Mouse (Mus musculus) MEL (cell line): ENCODE data around the gene Fat3. TPM values are rescaled to one million over a fixed set of nuclear protein-coding genes. Genes with fewer than 3 reads are reported as not detected.

Experiments
- DNase-seq: peaks from one replicate; pipeline ENCODE4 v3.0.0; 2011; ENCODE audit warnings: low read depth, low spot score
- H3K27ac ChIP-seq: 2 replicates; pipeline ENCODE4 v1.5.1; 2012; ENCODE audit warnings: low read depth, mild to moderate bottlenecking, control low read depth, low read length, moderate library complexity; ENCODE audit not compliant: control insufficient read depth
- H3K27me3 ChIP-seq, 2 experiments: fragments of 150-350 bp in 1 of 2; sonication (generic) in 1 of 2; 2 replicates each; pipeline ENCODE4 v1.6.1; 2012; ENCODE audit warnings: low read length in 2 of 2, mild to moderate bottlenecking in 2 of 2, improper control_type of control experiment in 1 of 2, moderate library complexity in 1 of 2; ENCODE audit not compliant: insufficient read depth in 2 of 2, control insufficient read depth in 1 of 2
- H3K36me3 ChIP-seq, 2 experiments: 2 replicates each; pipeline ENCODE4 v1.6.1; 2012 to 2014; ENCODE audit warnings: low read length in 2 of 2, improper control_type of control experiment in 1 of 2, inconsistent platforms in 1 of 2, mild to moderate bottlenecking in 1 of 2; ENCODE audit not compliant: insufficient read depth in 2 of 2, control insufficient read depth in 1 of 2
- H3K4me1 ChIP-seq, 2 experiments: fragments of 150-350 bp in 1 of 2; sonication (generic) in 1 of 2; 2 replicates each; pipeline ENCODE4 v1.6.1; 2012; ENCODE audit warnings: low read length in 2 of 2, improper control_type of control experiment in 1 of 2, mild to moderate bottlenecking in 1 of 2; ENCODE audit not compliant: insufficient read depth in 2 of 2, control insufficient read depth in 1 of 2
- H3K4me3 ChIP-seq, 2 experiments: fragments of 150-350 bp in 1 of 2; sonication (generic) in 1 of 2; 2 replicates each; pipeline ENCODE4 v1.5.1; 2012; ENCODE audit warnings: low read depth in 2 of 2, low read length in 2 of 2, mild to moderate bottlenecking in 2 of 2, moderate library complexity in 2 of 2, control low read depth in 1 of 2, improper control_type of control experiment in 1 of 2; ENCODE audit not compliant: control insufficient read depth in 1 of 2, insufficient read depth in 1 of 2
- H3K79me2 ChIP-seq: 2 replicates; pipeline ENCODE4 v1.6.1; 2012; ENCODE audit warnings: mild to moderate bottlenecking, low read length, moderate library complexity; ENCODE audit not compliant: control insufficient read depth, poor library complexity, insufficient read depth
- H3K9ac ChIP-seq: 2 replicates; pipeline ENCODE4 v1.6.1; 2012; ENCODE audit warnings: low read depth, mild to moderate bottlenecking, control low read depth, low read length, moderate library complexity; ENCODE audit not compliant: control insufficient read depth, poor library complexity, severe bottlenecking
- H3K9me3 ChIP-seq: fragments of 150-350 bp; sonication (generic); replicated peaks from 2 replicates; pipeline ENCODE4 v1.6.1; 2012; ENCODE audit warnings: mild to moderate bottlenecking, low read length, improper control_type of control experiment, moderate library complexity; ENCODE audit not compliant: insufficient read depth
- CHD1 ChIP-seq: IDR thresholded peaks from 2 replicates; pipeline ENCODE4 v1.6.1; 2012; ENCODE audit warnings: low read depth, mild to moderate bottlenecking, inconsistent platforms, low read length, improper control_type of control experiment
- EP300 ChIP-seq, 2 experiments: IDR thresholded peaks; 2 replicates each; pipeline ENCODE4 v1.6.1; 2011; ENCODE audit warnings: improper control_type of control experiment in 2 of 2, low read length in 2 of 2, low read depth in 1 of 2, mild to moderate bottlenecking in 1 of 2
- GABPA ChIP-seq: IDR thresholded peaks from 2 replicates; pipeline ENCODE4 v1.6.1; 2012; ENCODE audit warnings: low read depth, mild to moderate bottlenecking, inconsistent platforms, low read length, improper control_type of control experiment, moderate library complexity
- HCFC1 ChIP-seq: IDR thresholded peaks from 2 replicates; pipeline ENCODE4 v1.6.1; 2012; ENCODE audit warnings: low read depth, mild to moderate bottlenecking, inconsistent platforms, low read length, improper control_type of control experiment, moderate library complexity
- JUND ChIP-seq: IDR thresholded peaks from 2 replicates; pipeline ENCODE4 v1.6.1; 2011; ENCODE audit warnings: low read depth, mild to moderate bottlenecking, improper control_type of control experiment, low read length
- KAT2A ChIP-seq: conservative IDR thresholded peaks from 2 replicates; pipeline ENCODE4 v1.6.1; 2012; ENCODE audit warnings: low read depth, low read length, improper control_type of control experiment, inconsistent platforms
- MAZ ChIP-seq: IDR thresholded peaks from 2 replicates; pipeline ENCODE4 v1.6.1; 2012; ENCODE audit warnings: low read depth, mild to moderate bottlenecking, inconsistent platforms, low read length, improper control_type of control experiment
- MEF2A ChIP-seq: IDR thresholded peaks from 2 replicates; pipeline ENCODE4 v1.6.1; 2014; ENCODE audit warnings: low read depth, mild to moderate bottlenecking, inconsistent platforms, low read length, improper control_type of control experiment; ENCODE audit not compliant: poor library complexity, insufficient replicate concordance, severe bottlenecking; ENCODE audit errors: extremely low read depth
- MYB ChIP-seq: IDR thresholded peaks from 2 replicates; pipeline ENCODE4 v1.6.1; 2011; ENCODE audit warnings: mild to moderate bottlenecking, low read depth, low read length, improper control_type of control experiment
- MYC ChIP-seq: IDR thresholded peaks from 2 replicates; pipeline ENCODE4 v1.6.1; 2011; ENCODE audit warnings: low read depth, mild to moderate bottlenecking, low read length, improper control_type of control experiment, moderate library complexity
- NRF1 ChIP-seq: IDR thresholded peaks from 2 replicates; pipeline ENCODE4 v1.6.1; 2014; ENCODE audit warnings: low read depth, mild to moderate bottlenecking, inconsistent platforms, low read length, improper control_type of control experiment, moderate library complexity; ENCODE audit not compliant: poor library complexity, insufficient read depth, severe bottlenecking
- POLR2A ChIP-seq, 2 experiments: IDR thresholded peaks; 2 replicates each; pipeline ENCODE4 v1.6.1; 2011 to 2012; ENCODE audit warnings: low read length in 2 of 2, mild to moderate bottlenecking in 2 of 2, control low read depth in 1 of 2, improper control_type of control experiment in 1 of 2, low read depth in 1 of 2, moderate library complexity in 1 of 2; ENCODE audit not compliant: control insufficient read depth in 1 of 2, insufficient read depth in 1 of 2, poor library complexity in 1 of 2
- TCF12 ChIP-seq: IDR thresholded peaks from 2 replicates; pipeline ENCODE4 v1.6.1; 2014; ENCODE audit warnings: low read depth, mild to moderate bottlenecking, inconsistent platforms, low read length, improper control_type of control experiment, moderate library complexity
- USF1 ChIP-seq: IDR thresholded peaks from 2 replicates; pipeline ENCODE4 v1.6.1; 2014; ENCODE audit warnings: low read depth, mild to moderate bottlenecking, inconsistent platforms, low read length, improper control_type of control experiment, moderate library complexity
- ZC3H11A ChIP-seq: IDR thresholded peaks from 2 replicates; pipeline ENCODE4 v1.6.1; 2012; ENCODE audit warnings: low read depth, mild to moderate bottlenecking, inconsistent platforms, low read length, improper control_type of control experiment
- ZKSCAN1 ChIP-seq: IDR thresholded peaks from 2 replicates; pipeline ENCODE4 v1.6.1; 2012; ENCODE audit warnings: low read depth, mild to moderate bottlenecking, inconsistent platforms, low read length, improper control_type of control experiment, moderate library complexity
- ZMIZ1 ChIP-seq: IDR thresholded peaks from 2 replicates; pipeline ENCODE4 v1.6.1; 2012; ENCODE audit warnings: low read depth, mild to moderate bottlenecking, inconsistent platforms, low read length, improper control_type of control experiment, moderate library complexity
- ZNF384 ChIP-seq: IDR thresholded peaks from 2 replicates; pipeline ENCODE4 v1.6.1; 2012; ENCODE audit warnings: low read depth, mild to moderate bottlenecking, inconsistent platforms, low read length, improper control_type of control experiment
- polyA plus RNA-seq, 2 experiments: library from polyadenylated mRNA; stranded (reverse) in 1 of 2; unstranded in 1 of 2; fragments of >175 nt in 1 of 2; fragments of >200 nt in 1 of 2; gene quantifications; 2 replicates each; pipeline versions ENCODE4 v1.2.1 to v1.2.4; 2012; ENCODE audit warnings: low replicate concordance in 2 of 2, low read depth in 1 of 2; ENCODE audit not compliant: insufficient read length in 2 of 2, insufficient read depth in 1 of 2, missing spikeins in 1 of 2
- total RNA-seq: library from RNA; depleted of rRNA; stranded (reverse); fragments of 300-350 nt; gene quantifications from 2 replicates; pipeline ENCODE4 v1.2.3, GENCODE M21; 2012

Fat3 gene
- total and polyA plus RNA-seq, 3 experiments, result 1.5 to 1.8 TPM; not detected in 1

GRCm38 (mm10) chr9:16484765-16485164 is 16.3 kb downstream of the Fat3 start:
- Histone ChIP-seq H3K79me2 (no peaks in the 10 kb centered on the region), H3K9me3 (no peaks in the 10 kb centered on the region), H3K4me1 (no peaks in the 10 kb centered on the region), H3K27me3 (no peaks in the 10 kb centered on the region), H3K36me3 (no peaks in the 10 kb centered on the region), H3K27ac (no peak overlapping the region), H3K4me3 (no peak overlapping the region)
- DNase-seq, result no peak
- TF ChIP-seq TCF12 (no peak), GABPA (no peak), NRF1 (no peak), ZNF384 (no peak), MAZ (no peak), JUND (no peak), MYB (no peak)
- TF ChIP-seq, all 39 proteins: peak for 0
- H3K9ac ChIP-seq, result no peak overlapping the region

GRCm38 (mm10) chr9:16461491-16461890 is 39.6 kb downstream of the Fat3 start:
- no peak overlapping the region for H3K27ac ChIP-seq
- H3K79me2 ChIP-seq, result no peaks in the 10 kb centered on the region
- no peak overlapping the region for H3K4me3 ChIP-seq
- H3K4me1 ChIP-seq, result no peaks in the 10 kb centered on the region
- H3K36me3 ChIP-seq, result no peaks in the 10 kb centered on the region
- H3K9ac ChIP-seq, result no peak overlapping the region
- TF ChIP-seq ZC3H11A, result no peak
- TF ChIP-seq MYC, result no peak
- TF ChIP-seq HCFC1, result no peak
- TF ChIP-seq POLR2A (IDR thresholded peaks at IDR 0.05; ENCODE audit: control insufficient read depth in 1 of 2, insufficient read depth in 1 of 2, low read depth in 1 of 2, low read length in 2 of 2, poor library complexity in 1 of 2), result no peak
- no peak for TF ChIP-seq GABPA
- no peak for TF ChIP-seq KAT2A
- TF ChIP-seq MEF2A, result no peak
- no peak for TF ChIP-seq ZNF384
- no peak for TF ChIP-seq ZMIZ1
- no peak for TF ChIP-seq USF1
- TF ChIP-seq CHD1, result no peak
- TF ChIP-seq ZKSCAN1, result no peak
- TF ChIP-seq MAZ, result no peak
- no peak for TF ChIP-seq EP300 (IDR thresholded peaks at IDR 0.05; ENCODE audit: low read depth in 1 of 2, low read length in 2 of 2)
- TF ChIP-seq, all 39 proteins: peak for 0
- no peak for DNase-seq
- Histone ChIP-seq H3K27me3 (no peaks in the 10 kb centered on the region; a peak in 1 of 4 replicates), H3K9me3 (no peaks in the 10 kb centered on the region)
